Mouse (Mus musculus): ENCODE measurements at regions not wholly inside any gene's neighbourhood (a gene's known extent, or its start where the extent isn't known, plus 50 kb on each side); places are given as distances from the start of the nearest gene placed in this dataset.
A peak's percentile ranks its signal among the peaks of the same experiment; 100 is the strongest.
"Not testable (repeated sequence)": the region's sequence is repeated elsewhere in the genome, so short reads cannot be mapped to it uniquely, and the experiment has no call there.

DNA sequence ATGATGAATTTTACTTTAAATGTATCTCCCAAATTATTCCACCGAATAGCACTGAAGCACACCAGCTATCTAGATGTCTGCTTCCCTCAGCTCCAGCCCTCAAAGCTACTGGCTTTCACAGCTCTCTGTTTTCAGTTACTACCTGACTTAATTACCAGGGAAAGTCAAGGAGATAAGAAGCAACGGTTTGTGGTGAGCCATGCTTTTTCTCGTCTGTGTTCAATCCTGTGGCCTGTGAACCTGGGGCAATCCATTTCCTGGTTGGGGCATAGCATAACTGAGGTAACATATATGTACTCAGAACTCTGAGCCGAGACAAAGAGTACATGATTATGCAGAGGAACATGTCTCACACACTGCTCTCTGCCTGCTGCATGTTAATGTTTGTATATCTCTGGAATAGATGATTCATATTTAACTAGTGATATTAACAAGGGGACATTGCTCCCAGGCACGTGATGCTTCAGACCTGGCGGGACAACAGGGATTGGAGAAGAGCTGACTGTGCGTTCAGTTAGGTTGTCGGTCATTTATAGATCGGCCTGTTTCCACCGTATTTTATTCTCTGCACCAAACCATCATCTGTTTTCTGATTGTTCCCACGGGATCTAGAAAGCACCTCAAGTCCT lies 453.3 kb downstream of the Dad1 start:
- DNase-seq (ENCODE audit: low spot score), result no peak

DNA sequence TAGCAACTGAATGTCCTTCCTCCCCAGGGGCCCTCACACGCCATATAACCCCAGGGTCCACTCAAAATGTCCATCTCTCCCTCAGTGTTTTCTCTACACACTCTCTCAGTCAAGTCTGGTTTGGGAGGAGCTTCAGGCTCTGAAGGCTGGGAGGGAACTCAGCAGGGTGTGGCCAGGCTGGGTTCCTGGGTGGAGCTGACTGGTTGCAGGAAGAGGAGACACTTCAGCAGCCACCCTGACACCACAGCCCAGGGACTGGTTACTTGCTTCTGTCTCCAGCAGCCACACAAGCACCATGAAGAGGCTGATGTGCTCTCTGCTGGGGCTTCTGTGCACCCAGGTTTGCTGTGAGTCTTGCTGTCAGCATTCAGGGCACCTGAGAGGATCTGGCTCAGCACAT lies 458.7 kb downstream of the Dad1 start:
- not testable (repeated sequence) for DNase-seq (ENCODE audit: low spot score)

DNA sequence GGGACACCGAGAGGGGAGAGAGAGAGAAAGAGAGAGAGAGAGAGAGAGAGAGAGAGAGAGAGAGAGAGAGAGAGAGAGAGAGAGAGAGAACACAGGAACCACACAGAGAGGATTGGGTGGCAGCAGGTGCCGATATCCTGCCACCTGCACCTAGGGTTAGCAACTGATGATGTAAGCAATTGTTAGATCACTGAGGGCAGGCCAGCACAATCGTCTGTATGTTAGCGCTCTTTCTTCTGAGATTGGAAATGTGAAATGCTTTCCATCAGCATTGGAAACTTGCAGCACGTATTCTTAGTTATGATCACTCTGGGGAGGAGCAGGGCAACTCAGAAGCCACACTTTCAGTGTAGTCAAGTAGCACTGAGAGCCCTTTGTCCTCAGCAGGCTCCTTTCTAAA lies 459.4 kb downstream of the Dad1 start:
- no peak for DNase-seq (ENCODE audit: low spot score)

DNA sequence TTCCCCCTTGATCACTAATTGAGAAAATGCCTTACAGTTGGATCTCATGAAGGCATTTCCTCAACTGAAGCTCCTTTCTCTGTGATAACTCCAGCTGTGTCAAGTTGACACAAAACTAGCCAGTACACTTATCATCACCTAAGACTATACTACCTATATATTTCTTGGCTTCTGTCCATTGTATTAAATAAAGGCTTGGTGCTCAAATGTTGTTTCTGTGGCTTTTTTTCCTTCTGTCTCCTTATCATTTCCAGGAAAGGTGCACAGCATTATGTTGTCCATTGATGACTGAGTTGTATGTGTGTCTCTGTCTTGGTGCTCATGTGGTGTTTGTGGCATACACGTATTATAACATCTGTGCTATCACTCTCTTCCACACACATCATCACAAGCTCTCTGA lies 461.5 kb downstream of the Dad1 start:
- DNase-seq (ENCODE audit: low spot score), result not testable (repeated sequence)

DNA sequence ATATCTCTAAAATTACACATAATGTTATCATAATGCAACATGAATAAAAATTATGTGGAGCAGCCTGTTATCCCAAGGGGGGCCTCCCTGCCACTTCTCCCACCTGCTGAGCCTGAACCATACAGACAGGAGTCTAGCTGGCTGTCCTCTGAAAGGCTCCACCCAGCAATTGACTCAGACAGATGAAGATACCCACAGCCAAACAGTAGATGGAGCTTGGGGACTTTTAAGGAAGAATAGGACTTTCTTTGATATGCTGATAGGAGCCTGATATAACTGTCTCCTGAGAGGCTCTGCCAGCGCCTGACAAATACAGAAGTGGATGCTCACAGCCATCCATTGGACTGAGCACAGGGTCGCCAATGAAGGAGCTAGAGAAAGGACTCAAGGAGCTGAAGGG lies 468.4 kb downstream of the Dad1 start:
- DNase-seq (ENCODE audit: low spot score), result not testable (repeated sequence)

DNA sequence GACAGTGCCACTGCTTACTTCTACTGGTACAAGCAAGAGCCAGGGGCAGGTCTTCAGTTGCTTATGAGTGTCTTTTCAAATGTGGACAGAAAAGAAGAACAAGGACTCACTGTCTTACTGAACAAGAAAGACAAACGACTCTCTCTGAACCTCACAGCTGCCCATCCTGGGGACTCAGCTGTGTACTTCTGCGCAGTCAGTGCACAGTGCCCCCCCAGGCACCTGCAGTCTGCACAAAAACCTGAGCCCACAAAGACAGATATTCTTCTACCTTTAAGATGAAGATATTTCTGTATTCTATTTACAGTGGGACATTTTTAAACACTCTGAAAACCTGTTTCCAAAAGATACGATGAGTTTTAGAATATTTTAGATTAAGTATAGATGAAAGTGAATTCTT lies 476.5 kb downstream of the Dad1 start:
- no peak for DNase-seq (ENCODE audit: low spot score)

DNA sequence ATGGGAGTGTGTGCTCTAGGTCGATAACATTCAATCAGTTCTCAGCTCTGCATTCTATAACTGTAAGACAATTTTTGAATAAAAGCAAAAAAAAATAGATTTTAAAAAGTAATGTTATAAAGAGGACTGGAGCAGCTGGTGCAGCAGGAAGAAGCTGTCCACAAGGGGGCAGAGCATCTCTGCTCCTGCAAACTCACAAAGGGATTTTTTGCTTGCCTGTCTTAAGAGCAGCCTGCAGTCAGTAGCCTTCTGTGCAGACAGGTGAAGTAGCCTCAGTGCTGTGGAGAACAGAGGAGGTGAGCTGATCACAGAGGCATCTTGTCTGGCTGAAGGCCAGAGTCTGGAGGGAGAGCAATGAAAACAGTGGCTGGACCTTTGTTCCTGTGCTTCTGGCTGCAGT lies 477.2 kb downstream of the Dad1 start:
- DNase-seq (ENCODE audit: low spot score), result peak; percentile 62

DNA sequence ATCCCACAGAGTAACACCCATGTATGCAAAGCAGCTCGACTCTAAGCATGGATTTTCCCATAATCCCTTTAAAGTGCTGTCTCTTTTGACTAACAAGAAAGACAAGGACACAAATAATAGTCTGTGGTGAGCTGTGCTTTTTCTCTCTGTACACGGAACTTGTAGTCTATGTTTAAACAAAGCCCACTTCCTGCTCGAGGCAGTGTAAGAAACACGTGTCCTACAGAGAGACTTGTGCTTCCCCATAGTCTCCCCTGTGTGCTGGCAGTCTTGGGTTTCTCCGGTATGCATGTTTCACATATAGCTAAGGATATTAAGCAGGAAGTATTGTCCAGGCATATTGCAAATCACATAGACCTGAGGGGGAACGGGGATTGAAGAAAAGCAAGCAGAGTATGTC lies 487.4 kb downstream of the Dad1 start:
- DNase-seq (ENCODE audit: low spot score), result not testable (repeated sequence)

DNA sequence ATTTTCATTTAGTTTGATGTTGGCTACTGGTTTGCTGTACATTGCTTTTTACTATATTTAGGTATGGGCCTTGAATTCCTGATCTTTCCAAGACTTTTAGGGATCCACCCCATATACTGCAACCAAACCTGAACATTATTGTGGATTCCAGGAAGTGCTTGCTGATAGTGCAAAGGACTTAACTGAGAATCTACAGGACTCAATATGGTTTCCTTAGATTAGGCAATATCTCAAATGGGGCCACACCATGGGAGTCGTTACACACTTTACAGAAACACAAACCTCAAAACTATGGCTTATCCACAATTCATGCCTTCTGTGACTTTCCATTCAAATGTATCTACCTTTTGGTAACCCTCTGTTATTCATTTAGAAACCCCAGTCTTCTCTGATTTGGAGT lies 488.0 kb downstream of the Dad1 start:
- not testable (repeated sequence) for DNase-seq (ENCODE audit: low spot score)

DNA sequence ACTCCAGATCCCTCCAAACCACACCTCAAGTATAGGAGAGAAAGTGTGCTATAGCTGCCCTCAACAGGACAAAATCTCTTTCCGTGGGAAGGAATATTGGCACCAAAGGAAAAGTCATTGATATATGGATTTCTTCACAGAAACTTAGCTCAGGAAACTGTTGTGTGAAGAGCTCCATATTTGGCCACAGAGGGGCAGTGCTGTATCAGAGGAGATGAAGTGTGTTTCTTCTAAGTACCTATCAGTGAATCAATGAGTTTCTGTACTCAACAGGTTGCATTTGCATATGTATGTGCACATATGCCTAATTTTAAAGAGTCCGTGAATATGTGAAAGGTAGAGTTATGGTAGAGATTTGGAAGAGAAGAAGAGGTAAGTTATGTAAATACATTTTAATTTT lies 493.3 kb downstream of the Dad1 start:
- DNase-seq (ENCODE audit: low spot score), result not testable (repeated sequence)

DNA sequence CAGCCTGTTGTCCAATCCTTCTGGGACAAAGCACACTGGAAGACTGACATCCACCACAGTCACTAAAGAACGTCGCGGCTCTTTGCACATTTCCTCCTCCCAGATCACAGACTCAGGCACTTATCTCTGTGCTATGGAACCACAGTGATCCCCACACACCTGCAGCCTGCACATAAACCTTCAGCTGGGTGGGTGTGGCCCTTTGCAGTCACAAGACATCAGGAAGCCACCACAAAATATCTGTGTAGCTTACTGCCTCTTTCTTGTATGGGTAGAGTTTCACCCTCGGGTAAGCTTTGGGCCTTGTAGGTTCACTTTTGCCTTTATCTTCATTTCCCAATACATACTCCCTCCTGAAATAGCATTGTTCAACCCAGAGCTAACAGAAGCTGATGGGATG lies 496.1 kb downstream of the Dad1 start:
- DNase-seq (ENCODE audit: low spot score), result not testable (repeated sequence)

DNA sequence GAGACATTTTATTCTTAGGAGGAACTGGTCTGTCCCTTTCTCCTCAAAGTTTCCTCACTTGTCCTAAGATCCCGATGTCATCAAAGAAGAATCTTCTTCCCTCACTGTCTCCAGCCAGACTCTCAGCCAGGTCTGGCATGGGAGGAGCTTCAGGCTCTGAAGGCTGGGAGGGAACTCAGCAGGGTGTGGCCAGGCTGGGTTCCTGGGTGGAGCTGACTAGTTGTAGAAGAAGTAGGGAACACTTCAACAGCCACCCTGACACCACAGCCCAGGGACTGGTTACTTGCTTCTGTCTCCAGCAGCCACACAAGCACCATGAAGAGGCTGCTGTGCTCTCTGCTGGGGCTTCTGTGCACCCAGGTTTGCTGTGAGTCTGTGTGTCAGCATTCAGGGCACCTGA lies 496.8 kb downstream of the Dad1 start:
- not testable (repeated sequence) for DNase-seq (ENCODE audit: low spot score)

DNA sequence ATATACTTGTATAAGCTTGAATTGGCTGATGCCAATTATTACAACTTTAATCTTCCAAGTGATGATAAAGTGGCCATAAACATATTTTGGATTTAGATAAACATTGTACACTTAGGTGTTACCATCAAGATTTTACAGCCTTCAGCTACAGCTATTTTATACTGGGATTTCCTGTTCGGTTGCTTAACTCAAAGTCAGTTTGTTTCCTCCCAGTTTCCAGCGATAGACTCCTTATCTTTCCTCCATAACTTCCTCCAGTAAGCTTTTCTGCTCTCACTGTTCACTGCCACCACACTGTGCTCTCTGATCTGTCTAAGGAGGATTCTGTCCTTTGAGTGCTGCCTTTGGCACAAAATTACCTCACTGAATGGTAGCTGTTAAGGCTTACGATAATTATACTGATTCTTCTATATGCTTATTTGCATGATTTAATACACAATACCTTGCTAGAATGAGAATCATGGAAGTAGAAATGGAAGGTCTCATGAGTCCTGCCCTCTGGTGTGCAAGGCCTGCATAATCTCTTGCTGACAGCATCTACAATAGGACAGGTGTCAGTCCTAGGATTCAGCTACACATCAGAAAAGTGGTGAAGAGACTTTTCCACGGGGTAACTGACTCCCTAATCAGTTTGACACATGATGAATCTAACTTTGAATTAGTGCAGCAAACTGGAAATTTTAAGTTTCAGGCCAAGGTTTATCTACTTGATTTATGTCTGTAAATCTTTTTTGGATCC lies 503.0 kb downstream of the Dad1 start:
- DNase-seq (ENCODE audit: low spot score), result no peak

DNA sequence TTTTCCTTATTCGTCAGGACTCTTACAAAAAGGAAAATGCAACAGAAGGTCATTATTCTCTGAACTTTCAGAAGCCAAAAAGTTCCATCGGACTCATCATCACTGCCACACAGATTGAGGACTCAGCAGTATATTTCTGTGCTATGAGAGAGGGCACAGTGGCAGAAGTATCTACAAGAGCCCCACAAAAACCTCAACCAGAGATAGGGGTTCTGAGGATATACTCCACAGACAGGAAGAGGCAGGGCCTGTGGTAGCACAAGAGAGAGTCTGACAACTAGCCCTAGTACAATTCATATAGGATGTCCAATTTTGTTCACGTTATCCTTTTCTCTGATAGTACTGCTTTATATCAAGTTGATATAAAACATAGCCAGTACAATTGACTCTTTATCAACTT lies 510.4 kb downstream of the Dad1 start:
- DNase-seq (ENCODE audit: low spot score), result not testable (repeated sequence)

DNA sequence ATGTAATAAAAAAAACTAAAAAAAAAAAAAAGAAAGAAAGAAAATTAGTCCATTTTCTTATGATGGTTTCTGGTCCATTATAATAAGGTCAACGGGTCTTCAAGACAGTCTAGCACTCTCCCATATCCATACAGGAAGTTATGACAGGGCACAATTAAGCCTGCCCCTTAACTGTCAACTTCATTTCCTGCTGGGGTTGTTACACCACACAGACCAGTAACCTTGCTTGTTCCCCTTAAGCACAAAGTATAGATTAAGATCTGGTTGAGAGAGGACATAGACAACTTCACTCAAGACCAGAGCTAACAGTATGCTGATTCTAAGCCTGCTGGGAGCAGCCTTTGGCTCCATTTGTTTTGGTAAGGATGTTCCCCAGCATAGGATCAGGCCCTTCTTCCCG lies 511.0 kb downstream of the Dad1 start:
- DNase-seq (ENCODE audit: low spot score), result not testable (repeated sequence)

DNA sequence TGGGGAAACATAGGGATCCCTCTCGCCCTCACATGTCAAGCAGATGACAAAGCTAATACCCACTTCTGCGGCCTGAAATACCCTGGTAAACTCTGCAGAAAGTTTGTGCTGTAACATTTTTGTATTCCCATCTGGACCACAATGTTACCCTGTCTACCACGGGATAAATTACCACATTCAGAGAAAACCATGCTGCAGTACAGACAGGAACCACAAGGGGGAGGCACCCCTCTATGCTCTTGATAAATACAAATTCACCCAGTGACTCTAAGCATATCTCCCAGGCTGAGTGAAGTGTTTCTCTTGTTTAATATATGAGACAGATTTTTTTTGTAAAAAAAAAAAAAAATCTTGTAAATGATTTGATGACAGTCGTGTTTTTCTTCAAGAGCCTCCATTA lies 512.7 kb downstream of the Dad1 start:
- peak; percentile 51 for DNase-seq (ENCODE audit: low spot score)

DNA sequence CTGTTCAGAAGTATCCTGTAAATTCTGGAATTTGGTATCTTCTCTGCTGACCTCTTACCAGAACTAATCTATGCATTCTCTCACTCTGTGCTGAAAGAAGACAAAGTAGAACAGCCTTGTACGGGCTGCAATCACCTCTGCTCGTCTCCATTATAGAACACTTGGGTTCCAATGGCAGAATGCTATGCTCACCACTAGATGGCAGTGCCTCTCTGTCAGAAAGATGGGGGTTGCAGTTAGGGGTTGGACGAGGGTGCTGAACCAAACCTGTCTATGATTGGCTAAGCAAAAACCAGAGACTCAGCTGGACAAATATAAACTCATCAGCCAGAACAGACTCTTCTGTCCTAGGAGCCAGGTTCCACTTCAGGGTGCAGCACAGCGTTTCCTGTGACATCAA lies 515.9 kb downstream of the Dad1 start:
- peak; percentile 5 for DNase-seq (ENCODE audit: low spot score)

DNA sequence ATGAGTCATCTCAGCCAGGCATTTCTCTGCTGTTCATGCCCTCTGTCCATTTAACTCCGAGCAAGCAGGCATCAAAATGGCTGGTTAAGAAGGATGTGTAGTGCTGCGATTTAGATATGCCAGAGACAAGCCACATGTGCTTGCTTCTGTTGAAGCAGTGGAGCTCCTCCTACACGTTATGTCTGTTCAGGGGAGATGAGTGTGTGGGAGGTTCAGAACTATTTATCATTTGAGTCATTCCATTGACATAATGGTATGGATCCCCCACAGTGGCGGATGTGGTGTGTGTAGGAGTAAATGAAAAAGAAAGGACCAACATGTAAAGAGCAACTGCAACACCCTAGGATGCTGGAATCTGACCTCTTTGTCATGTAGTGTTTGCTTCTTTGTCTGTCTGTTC lies 517.6 kb downstream of the Dad1 start:
- not testable (repeated sequence) for DNase-seq (ENCODE audit: low spot score)

DNA sequence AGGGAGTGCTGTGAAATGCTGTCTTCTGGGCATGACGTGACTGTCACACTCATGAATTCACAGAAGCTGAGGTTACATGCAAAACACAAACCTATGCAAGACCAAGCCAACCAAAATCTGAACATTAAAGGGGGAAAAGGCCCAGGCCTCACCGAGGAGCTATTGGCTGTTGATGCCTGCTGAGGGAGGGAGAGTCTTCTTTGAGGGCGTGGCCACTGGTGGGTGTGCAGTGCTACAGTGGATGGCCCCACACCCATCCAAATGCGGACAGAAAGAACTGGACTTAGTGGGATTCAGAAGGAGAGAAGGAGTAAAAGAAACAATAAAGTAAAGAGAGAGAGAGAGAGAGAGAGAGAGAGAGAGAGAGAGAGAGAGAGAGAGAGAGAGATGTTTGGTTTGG lies 522.3 kb downstream of the Dad1 start:
- not testable (repeated sequence) for DNase-seq (ENCODE audit: low spot score)

DNA sequence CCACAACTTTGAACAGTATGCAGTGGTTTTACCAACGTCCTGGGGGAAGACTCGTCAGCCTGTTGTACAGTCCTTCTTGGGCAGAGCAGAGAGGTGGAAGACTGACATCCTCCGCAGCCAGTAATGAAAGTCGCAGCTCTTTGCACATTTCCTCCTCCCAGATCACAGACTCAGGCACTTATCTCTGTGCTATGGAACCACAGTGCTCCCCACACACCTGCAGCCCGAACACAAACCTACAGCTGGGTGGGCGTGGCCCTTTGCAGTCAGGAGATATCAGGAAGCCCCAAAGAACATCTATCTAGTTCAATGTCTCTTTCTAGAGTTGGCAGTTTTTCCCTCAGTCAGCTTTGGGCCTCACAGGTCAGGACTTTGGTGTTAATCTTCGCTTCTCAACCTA lies 524.0 kb downstream of the Dad1 start:
- not testable (repeated sequence) for DNase-seq (ENCODE audit: low spot score)

DNA sequence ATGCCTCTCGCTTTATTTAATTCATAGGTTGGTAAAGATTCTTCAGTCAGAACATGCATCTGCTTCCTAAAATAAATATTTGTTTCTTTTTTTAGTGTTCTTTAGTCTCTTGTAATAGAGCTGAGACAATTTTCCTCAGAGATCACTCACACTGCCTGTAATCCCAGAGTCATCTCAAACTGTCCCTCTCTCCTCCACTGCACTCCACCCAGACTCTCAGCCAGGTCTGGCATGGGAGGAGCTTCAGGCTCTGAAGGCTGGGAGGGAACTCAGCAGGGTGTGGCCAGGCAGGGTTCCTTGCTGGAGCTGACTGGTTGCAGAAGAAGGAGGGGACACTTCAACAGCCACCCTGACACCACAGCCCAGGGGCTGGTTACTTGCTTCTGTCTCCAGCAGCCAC lies 524.8 kb downstream of the Dad1 start:
- DNase-seq (ENCODE audit: low spot score), result not testable (repeated sequence)

DNA sequence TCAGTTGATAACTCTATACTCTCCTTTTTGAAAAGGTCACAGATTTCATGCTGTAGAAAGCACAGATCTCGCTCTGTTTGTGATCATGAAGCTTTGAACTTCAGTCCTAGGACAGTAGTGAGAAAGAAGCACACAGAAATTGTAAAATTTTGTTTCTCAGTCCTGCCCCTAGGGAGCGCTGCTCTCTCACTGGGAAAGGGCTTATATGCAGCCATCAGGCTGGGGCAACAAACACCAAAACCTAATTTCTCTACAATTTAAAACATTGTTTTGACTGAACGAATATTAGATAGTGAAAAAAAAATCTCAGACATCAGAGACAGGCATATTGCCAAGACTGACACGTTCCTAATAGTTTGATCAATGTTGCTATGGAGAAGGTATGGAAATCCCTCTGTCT lies 527.0 kb downstream of the Dad1 start:
- DNase-seq (ENCODE audit: low spot score), result not testable (repeated sequence)

DNA sequence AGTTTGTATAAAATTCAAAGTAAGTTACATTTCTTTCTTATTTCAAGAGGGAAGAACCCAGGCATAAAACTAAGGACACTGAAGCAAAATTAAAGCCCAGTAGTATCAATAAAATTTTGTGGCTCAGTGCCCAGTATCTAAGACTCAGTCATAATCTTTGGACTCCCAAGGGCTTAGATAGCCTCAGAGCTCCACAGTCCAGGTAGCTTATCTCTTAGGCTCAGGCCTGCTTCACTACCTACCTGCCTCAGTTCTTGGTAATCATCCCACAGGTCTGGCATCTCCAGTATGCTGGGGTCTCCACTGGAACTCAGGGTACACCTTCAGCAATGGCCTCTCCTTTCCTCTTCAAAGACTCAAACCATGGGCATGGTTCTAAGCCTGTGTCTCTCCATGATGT lies 530.3 kb downstream of the Dad1 start:
- DNase-seq (ENCODE audit: low spot score), result not testable (repeated sequence)

DNA sequence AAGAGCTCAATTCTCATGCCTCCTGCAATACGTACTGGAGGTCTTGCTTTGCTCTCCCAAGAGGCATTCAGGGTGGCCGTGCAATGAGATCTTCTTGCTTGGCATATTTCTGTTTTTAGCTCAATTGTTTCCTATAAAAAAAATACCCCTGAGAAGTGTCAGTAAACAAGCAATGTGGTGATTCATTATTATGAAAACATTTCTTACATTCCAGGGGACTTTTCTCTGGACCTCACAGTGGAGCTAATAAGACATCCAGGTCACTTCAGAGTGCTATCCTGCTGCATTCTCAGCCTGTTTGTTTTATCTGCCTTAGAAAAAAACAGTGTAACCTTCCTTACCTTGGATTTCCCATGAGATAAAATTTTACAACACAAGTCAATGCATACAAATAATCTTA lies 532.0 kb downstream of the Dad1 start:
- DNase-seq (ENCODE audit: low spot score), result not testable (repeated sequence)

All from embryo, embryonic 10.5 days (tissue).